Mouse (Mus musculus) neutrophil, adult 59 days (primary cell): Measurements from ENCODE around the gene Rab39. TPM values are rescaled to one million over a fixed set of nuclear protein-coding genes. Genes with fewer than 3 reads are reported as not detected.

Experiments
- total RNA-seq, 2 experiments: library from RNA; stranded (reverse); gene quantifications; 1 replicate in 1 of 2; 2 replicates in 1 of 2; pipeline ENCODE4 v1.2.4; 2023

Gene Rab39
- under 1 TPM; 0.80 to 0.82 TPM for total RNA-seq

DNA sequence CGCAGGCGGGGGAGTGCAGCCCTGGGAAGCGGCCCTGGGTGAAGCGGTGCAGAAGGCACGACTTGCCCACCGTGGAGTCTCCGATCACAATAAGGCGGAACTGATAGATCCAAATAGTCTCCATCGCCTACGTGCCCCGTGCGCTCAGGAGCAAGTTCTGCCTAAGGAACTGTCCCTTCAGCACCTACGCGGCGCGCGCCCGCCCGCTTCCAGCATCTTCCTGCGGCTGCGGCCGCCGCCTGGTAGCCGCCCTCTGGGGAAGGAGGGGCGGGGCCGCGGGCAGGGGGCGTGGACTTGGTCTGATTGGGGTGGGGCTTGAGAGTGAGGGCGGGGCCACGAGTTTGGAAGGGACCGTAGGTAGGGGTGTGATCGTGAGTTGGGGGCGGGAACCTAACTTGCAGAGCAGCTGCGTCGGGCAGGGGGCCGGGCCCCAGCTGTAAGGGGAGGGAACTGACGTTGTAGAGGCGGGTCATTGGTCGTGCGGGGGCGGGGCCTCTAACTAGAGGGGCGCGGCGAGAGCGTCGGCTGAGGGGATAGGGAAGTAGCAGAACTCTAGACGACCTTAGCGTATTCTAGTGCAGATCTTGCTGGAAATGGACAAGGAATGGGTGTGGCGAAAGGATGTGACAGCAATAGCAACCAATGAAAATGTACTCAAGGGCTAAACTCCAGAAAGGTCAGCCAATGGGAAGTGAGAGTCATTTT lies at the start of gene Rab39:
Rab39 (minus strand) TSS at position 241 of the 705 bp plus-strand sequence.

DNA sequence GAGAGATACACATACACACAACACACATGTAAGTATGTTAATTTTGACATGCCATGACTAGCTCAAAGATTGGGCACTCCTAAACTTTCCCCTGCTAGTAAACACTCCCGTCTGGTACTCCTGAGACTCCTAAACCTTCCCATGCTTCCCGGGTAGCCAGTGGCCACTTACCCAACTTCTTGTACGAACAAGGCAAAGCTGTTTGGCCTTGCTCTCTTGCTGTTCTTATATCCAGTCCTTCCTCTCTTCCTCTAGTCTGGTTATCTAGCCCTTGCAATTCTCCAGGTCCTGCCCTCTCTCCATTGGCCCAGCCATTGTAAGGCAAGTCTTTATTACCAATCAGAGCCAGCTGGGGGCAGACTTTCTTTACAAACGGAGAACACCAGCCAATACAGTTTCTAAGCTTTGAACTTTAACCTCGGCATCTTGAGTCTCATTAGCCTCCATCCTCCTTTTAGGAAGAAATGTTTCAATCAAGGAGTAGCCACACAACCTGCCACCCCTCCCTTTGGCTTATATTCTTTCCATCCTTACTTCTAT lies 36.3 kb downstream of the Rab39 start, which contains the start of gene Cul5:
Cul5 (minus strand) TSS at position 335 of the 540 bp plus-strand sequence.

Other genes starting within 250 kb of the Rab39 start
- 10 to 100 TPM in 1 of 2 experiments, 1 to 10 TPM in 1; 7.2 to 10.2 TPM for gene Atm, start 169.5 kb downstream of the Rab39 start, total RNA-seq
- 10 to 100 TPM in 1 of 2 experiments, 1 to 10 TPM in 1; 9.9 to 12.4 TPM for gene Npat, start 169.2 kb downstream of the Rab39 start, total RNA-seq
- 10 to 100 TPM; 15.5 to 17.7 TPM for gene Acat1, start 95.8 kb downstream of the Rab39 start, total RNA-seq
- gene Cul5, start 36.2 kb downstream of the Rab39 start, total RNA-seq = 10 to 100 TPM; 12.2 to 13.7 TPM
- gene Slc35f2, start 65.3 kb upstream of the Rab39 start, total RNA-seq = not detected
- gene Sln, start 143.9 kb upstream of the Rab39 start, total RNA-seq = not detected